Mouse (Mus musculus): ENCODE results near the gene Akap11. TPM values are rescaled to one million over a fixed set of nuclear protein-coding genes. Genes with fewer than 3 reads are reported as not detected.

The Akap11 gene
- polyA plus RNA-seq, 1 experiment from 2014 or later, result 35.8 TPM

- no peaks in the 10 kb centered on the region for H3K9me3 ChIP-seq
- no peak overlapping the region for H3K9ac ChIP-seq
- no peaks in the 10 kb centered on the region for H3K27me3 ChIP-seq (replicated peaks)
- 73% methylated on average over 7 of the region's 7 CpGs for WGBS
- H3K27ac ChIP-seq, result no peak overlapping the region
- ATAC-seq (ENCODE audit: low FRiP score, low read depth), result no peak
- H3K36me3 ChIP-seq, result no peaks in the 10 kb centered on the region
- no peak overlapping the region for H3K4me2 ChIP-seq (replicated peaks)
- H3K4me1 ChIP-seq, result no peaks in the 10 kb centered on the region
- H3K4me3 ChIP-seq, result no peak overlapping the region
Measured at GRCm38 (mm10) chr14:78468991-78469390, 67.6 kb downstream of the Akap11 start.

- Histone ChIP-seq H3K9ac (no peak overlapping the region), H3K4me2 (replicated peaks) (no peak overlapping the region), H3K27me3 (replicated peaks) (no peaks in the 10 kb centered on the region), H3K4me1 (no peaks in the 10 kb centered on the region), H3K9me3 (no peaks in the 10 kb centered on the region), H3K27ac (no peak overlapping the region), H3K36me3 (no peaks in the 10 kb centered on the region), H3K4me3 (no peak overlapping the region)
- ATAC-seq (ENCODE audit: low FRiP score, low read depth), result no peak
- 94% methylated on average over 4 of the region's 4 CpGs for WGBS
Measured at GRCm38 (mm10) chr14:78467994-78468393, 68.6 kb downstream of the Akap11 start.

GRCm38 (mm10) chr14:78464353-78464752, 72.3 kb downstream of the Akap11 start:
- H3K36me3 ChIP-seq, result no peaks in the 10 kb centered on the region
- no peak for ATAC-seq (ENCODE audit: low FRiP score, low read depth)
- H3K4me3 ChIP-seq, result no peak overlapping the region
- H3K27ac ChIP-seq, result no peak overlapping the region
- H3K9me3 ChIP-seq, result no peaks in the 10 kb centered on the region
- no peak overlapping the region for H3K9ac ChIP-seq
- no peaks in the 10 kb centered on the region for H3K27me3 ChIP-seq (replicated peaks)
- H3K4me1 ChIP-seq, result no peaks in the 10 kb centered on the region
- H3K4me2 ChIP-seq (replicated peaks), result no peak overlapping the region
- 89% methylated on average over 4 of the region's 4 CpGs for WGBS

GRCm38 (mm10) chr14:78459121-78459520, 77.5 kb downstream of the Akap11 start:
- Histone ChIP-seq H3K27me3 (replicated peaks) (no peaks in the 10 kb centered on the region), H3K4me1 (0 out of 2 replicates have a peak, but pooled peaks cover 3% of the 10 kb centered on the region), H3K4me2 (replicated peaks) (no peak overlapping the region), H3K9me3 (no peaks in the 10 kb centered on the region), H3K27ac (no peak overlapping the region), H3K9ac (no peak overlapping the region), H3K36me3 (no peaks in the 10 kb centered on the region), H3K4me3 (no peak overlapping the region)
- 56% methylated on average over 5 of the region's 5 CpGs for whole genome bisulfite sequencing
- ATAC-seq (ENCODE audit: low FRiP score, low read depth), result no peak

GRCm38 (mm10) chr14:78458705-78459104, 77.9 kb downstream of the Akap11 start:
- Histone ChIP-seq H3K4me2 (replicated peaks) (no peak overlapping the region), H3K27ac (no peak overlapping the region), H3K4me1 (0 out of 2 replicates have a peak, but pooled peaks cover 3% of the 10 kb centered on the region), H3K4me3 (no peak overlapping the region), H3K36me3 (no peaks in the 10 kb centered on the region), H3K9me3 (no peaks in the 10 kb centered on the region), H3K27me3 (replicated peaks) (no peaks in the 10 kb centered on the region), H3K9ac (no peak overlapping the region)
- 73% methylated on average over 5 of the region's 5 CpGs for WGBS
- ATAC-seq (ENCODE audit: low FRiP score, low read depth), result no peak

- no peak for ATAC-seq (ENCODE audit: low FRiP score, low read depth)
Measured at GRCm38 (mm10) chr14:78454970-78455369, 81.6 kb downstream of the Akap11 start.

GRCm38 (mm10) chr14:78448807-78449406, 87.7 kb downstream of the Akap11 start:
- Histone ChIP-seq H3K9ac (no peak overlapping the region), H3K4me2 (replicated peaks) (no peak overlapping the region), H3K9me3 (no peaks in the 10 kb centered on the region), H3K27ac (no peak overlapping the region), H3K4me3 (no peak overlapping the region), H3K4me1 (no peaks in the 10 kb centered on the region), H3K27me3 (replicated peaks) (no peaks in the 10 kb centered on the region), H3K36me3 (no peaks in the 10 kb centered on the region)
- 81% methylated on average over 11 of the region's 11 CpGs for WGBS
- ATAC-seq (ENCODE audit: low FRiP score, low read depth), result no peak

More at GRCm38 (mm10) chr14:78454970-78455369, 81.6 kb downstream of the Akap11 start:
- no peak overlapping the region for H3K4me3 ChIP-seq
- no peak overlapping the region for H3K9ac ChIP-seq
- H3K4me1 ChIP-seq, result 0 out of 2 replicates have a peak, but pooled peaks cover 3% of the 10 kb centered on the region
- H3K36me3 ChIP-seq, result no peaks in the 10 kb centered on the region
- no peaks in the 10 kb centered on the region for H3K9me3 ChIP-seq
- 84% methylated on average over 5 of the region's 5 CpGs for WGBS
- no peaks in the 10 kb centered on the region for H3K27me3 ChIP-seq (replicated peaks)
- H3K4me2 ChIP-seq (replicated peaks), result no peak overlapping the region
- H3K27ac ChIP-seq, result no peak overlapping the region

GRCm38 (mm10) chr14:78448017-78448416, 88.6 kb downstream of the Akap11 start:
- H3K4me3 ChIP-seq, result no peak overlapping the region
- no peaks in the 10 kb centered on the region for H3K36me3 ChIP-seq
- no peaks in the 10 kb centered on the region for H3K27me3 ChIP-seq (replicated peaks)
- no peaks in the 10 kb centered on the region for H3K4me1 ChIP-seq
- 92% methylated on average over 12 of the region's 12 CpGs for WGBS
- ATAC-seq (ENCODE audit: low FRiP score, low read depth), result no peak
- H3K27ac ChIP-seq, result no peak overlapping the region
- no peaks in the 10 kb centered on the region for H3K9me3 ChIP-seq
- no peak overlapping the region for H3K9ac ChIP-seq
- no peak overlapping the region for H3K4me2 ChIP-seq (replicated peaks)

- no peak for ATAC-seq (ENCODE audit: low FRiP score, low read depth)
Measured at GRCm38 (mm10) chr14:78447542-78447941, 89.1 kb downstream of the Akap11 start.

More at GRCm38 (mm10) chr14:78447542-78447941, 89.1 kb downstream of the Akap11 start:
- Histone ChIP-seq H3K36me3 (no peaks in the 10 kb centered on the region), H3K9me3 (no peaks in the 10 kb centered on the region), H3K4me2 (replicated peaks) (no peak overlapping the region), H3K27me3 (replicated peaks) (no peaks in the 10 kb centered on the region), H3K4me1 (no peaks in the 10 kb centered on the region), H3K27ac (no peak overlapping the region), H3K9ac (no peak overlapping the region), H3K4me3 (no peak overlapping the region)
- WGBS, result 87% methylated on average over 3 of the region's 3 CpGs

Other genes starting within 250 kb of the Akap11 start
- gene Tnfsf11, start 228.8 kb downstream of the Akap11 start, polyA plus RNA-seq (2016; fragmentation: Nextera tagmentation; extraction: Ambion mirVana), result not detected in 2 replicates
- gene Dgkh, start 196.0 kb upstream of the Akap11 start, polyA plus RNA-seq (2016; fragmentation: Nextera tagmentation; extraction: Ambion mirVana), result 8.0 and 12.8 TPM in 2 replicates

Measured in neural tube, embryonic 12.5 days (tissue).